Mouse (Mus musculus): ENCODE measurements around the gene Nop10. TPM values are rescaled to one million over a fixed set of nuclear protein-coding genes. Genes with fewer than 3 reads are reported as not detected.
"Not testable (repeated sequence)": the region's sequence is repeated elsewhere in the genome, so short reads cannot be mapped to it uniquely, and the experiment has no call there.

Nop10 gene
- polyA plus RNA-seq, 1 experiment = 25.7 TPM

- TF ChIP-seq GATA1 (IDR thresholded peaks at IDR 0.05; ENCODE audit: borderline replicate concordance, low read length) = no peak
- TF ChIP-seq FLI1 (IDR thresholded peaks at IDR 0.05; ENCODE audit: low read length) = no peak
- H3K36me3 ChIP-seq (replicated peaks; ENCODE audit: low read length) = no peaks in the 10 kb centered on the region
- peak overlapping the region; percentile 90 for H3K4me3 ChIP-seq (replicated peaks)
- no peaks in the 10 kb centered on the region for H3K9me3 ChIP-seq
- no peaks in the 10 kb centered on the region for H3K27me3 ChIP-seq (replicated peaks)
- peaks cover 38% of the 10 kb centered on the region for H3K4me1 ChIP-seq
Observed at GRCm38 (mm10) chr2:112284363-112285030, 22.8 kb downstream of the Nop10 start.

GRCm38 (mm10) chr2:112285031-112285390, 23.3 kb downstream of the Nop10 start:
- no peaks in the 10 kb centered on the region for H3K9me3 ChIP-seq
- TF ChIP-seq FLI1 (IDR thresholded peaks at IDR 0.05; ENCODE audit: low read length) = no peak
- TF ChIP-seq GATA1 (IDR thresholded peaks at IDR 0.05; ENCODE audit: borderline replicate concordance, low read length) = no peak
- peaks cover 38% of the 10 kb centered on the region for H3K4me1 ChIP-seq
- peak overlapping the region; percentile 90 for H3K4me3 ChIP-seq (replicated peaks)
- H3K27me3 ChIP-seq (replicated peaks) = no peaks in the 10 kb centered on the region
- H3K36me3 ChIP-seq (replicated peaks; ENCODE audit: low read length) = no peaks in the 10 kb centered on the region

GRCm38 (mm10) chr2:112286062-112286461, 24.3 kb downstream of the Nop10 start:
- not testable (repeated sequence) for H3K9me3 ChIP-seq; H3K36me3 ChIP-seq (replicated peaks; ENCODE audit: low read length); H3K4me3 ChIP-seq (replicated peaks); H3K27me3 ChIP-seq (replicated peaks)
- H3K4me1 ChIP-seq = peaks cover 38% of the 10 kb centered on the region

GRCm38 (mm10) chr2:112287059-112287458, 25.3 kb downstream of the Nop10 start:
- H3K9me3 ChIP-seq = no peaks in the 10 kb centered on the region
- H3K36me3 ChIP-seq (replicated peaks; ENCODE audit: low read length) = no peaks in the 10 kb centered on the region
- H3K4me3 ChIP-seq (replicated peaks) = no peak overlapping the region
- peaks cover 40% of the 10 kb centered on the region for H3K4me1 ChIP-seq
- H3K27me3 ChIP-seq (replicated peaks) = no peaks in the 10 kb centered on the region
- TF ChIP-seq FLI1 (IDR thresholded peaks at IDR 0.05; ENCODE audit: low read length) = no peak
- no peak for TF ChIP-seq GATA1 (IDR thresholded peaks at IDR 0.05; ENCODE audit: borderline replicate concordance, low read length)

- no peak for TF ChIP-seq GATA1 (IDR thresholded peaks at IDR 0.05; ENCODE audit: borderline replicate concordance, low read length)
- no peak for TF ChIP-seq FLI1 (IDR thresholded peaks at IDR 0.05; ENCODE audit: low read length)
- H3K4me3 ChIP-seq (replicated peaks) = no peak overlapping the region
Observed at GRCm38 (mm10) chr2:112289507-112289906, 27.8 kb downstream of the Nop10 start.

GRCm38 (mm10) chr2:112292823-112293222, 31.1 kb downstream of the Nop10 start:
- TF ChIP-seq FLI1 (IDR thresholded peaks at IDR 0.05; ENCODE audit: low read length) = no peak
- no peak for TF ChIP-seq GATA1 (IDR thresholded peaks at IDR 0.05; ENCODE audit: borderline replicate concordance, low read length)

More at GRCm38 (mm10) chr2:112289507-112289906, 27.8 kb downstream of the Nop10 start:
- Histone ChIP-seq H3K36me3 (replicated peaks; ENCODE audit: low read length) (peaks cover 13% of the 10 kb centered on the region), H3K4me1 (peaks cover 39% of the 10 kb centered on the region), H3K27me3 (replicated peaks) (no peaks in the 10 kb centered on the region), H3K9me3 (no peaks in the 10 kb centered on the region)

GRCm38 (mm10) chr2:112296211-112296610, 34.5 kb downstream of the Nop10 start:
- TF ChIP-seq GATA1 (IDR thresholded peaks at IDR 0.05; ENCODE audit: borderline replicate concordance, low read length) (no peak), FLI1 (IDR thresholded peaks at IDR 0.05; ENCODE audit: low read length) (no peak)
- Histone ChIP-seq H3K27me3 (replicated peaks) (no peaks in the 10 kb centered on the region), H3K36me3 (replicated peaks; ENCODE audit: low read length) (peaks cover 36% of the 10 kb centered on the region), H3K4me3 (replicated peaks) (no peak overlapping the region), H3K9me3 (no peaks in the 10 kb centered on the region), H3K4me1 (peaks cover 31% of the 10 kb centered on the region; the same call in 1 of the 2 replicates)

More at GRCm38 (mm10) chr2:112292823-112293222, 31.1 kb downstream of the Nop10 start:
- Histone ChIP-seq H3K4me1 (peaks cover 30% of the 10 kb centered on the region), H3K9me3 (no peaks in the 10 kb centered on the region), H3K36me3 (replicated peaks; ENCODE audit: low read length) (peaks cover 34% of the 10 kb centered on the region), H3K4me3 (replicated peaks) (no peak overlapping the region), H3K27me3 (replicated peaks) (no peaks in the 10 kb centered on the region)

- Histone ChIP-seq H3K4me1 (peaks cover 23% of the 10 kb centered on the region; the same call in 1 of the 2 replicates), H3K4me3 (replicated peaks) (no peak overlapping the region), H3K9me3 (no peaks in the 10 kb centered on the region), H3K27me3 (replicated peaks) (no peaks in the 10 kb centered on the region), H3K36me3 (replicated peaks; ENCODE audit: low read length) (peaks cover 35% of the 10 kb centered on the region)
- TF ChIP-seq FLI1 (IDR thresholded peaks at IDR 0.05; ENCODE audit: low read length) (no peak), GATA1 (IDR thresholded peaks at IDR 0.05; ENCODE audit: borderline replicate concordance, low read length) (no peak)
Observed at GRCm38 (mm10) chr2:112298221-112298620, 36.5 kb downstream of the Nop10 start.

GRCm38 (mm10) chr2:112308671-112309070, 46.9 kb downstream of the Nop10 start:
- Histone ChIP-seq H3K36me3 (replicated peaks; ENCODE audit: low read length) (peaks cover 9% of the 10 kb centered on the region), H3K9me3 (no peaks in the 10 kb centered on the region), H3K4me1 (peaks cover 46% of the 10 kb centered on the region), H3K27me3 (replicated peaks) (no peaks in the 10 kb centered on the region), H3K4me3 (replicated peaks) (no peak overlapping the region)
- TF ChIP-seq GATA1 (IDR thresholded peaks at IDR 0.05; ENCODE audit: borderline replicate concordance, low read length) (no peak), FLI1 (IDR thresholded peaks at IDR 0.05; ENCODE audit: low read length) (no peak)

GRCm38 (mm10) chr2:112309161-112309600, 47.5 kb downstream of the Nop10 start:
- TF ChIP-seq GATA1 (IDR thresholded peaks at IDR 0.05; ENCODE audit: borderline replicate concordance, low read length) (no peak), FLI1 (IDR thresholded peaks at IDR 0.05; ENCODE audit: low read length) (no peak)
- Histone ChIP-seq H3K27me3 (replicated peaks) (no peaks in the 10 kb centered on the region), H3K9me3 (no peaks in the 10 kb centered on the region), H3K4me1 (peaks cover 46% of the 10 kb centered on the region), H3K36me3 (replicated peaks; ENCODE audit: low read length) (peaks cover 9% of the 10 kb centered on the region), H3K4me3 (replicated peaks) (peak overlapping the region; percentile 68)

Other genes with a start within 250 kb of the Nop10 start
- gene Olfr1310, start 249.2 kb upstream of the Nop10 start, polyA plus RNA-seq (2012; ENCODE audit: insufficient read depth, low replicate concordance) = not detected in 2 replicates
- not detected in 2 replicates for gene Olfr1311, start 237.5 kb upstream of the Nop10 start, polyA plus RNA-seq (2012; ENCODE audit: insufficient read depth, low replicate concordance)
- not detected in 2 replicates for gene Olfr1312, start 211.7 kb upstream of the Nop10 start, polyA plus RNA-seq (2012; ENCODE audit: insufficient read depth, low replicate concordance)
- gene Olfr1313, start 184.1 kb upstream of the Nop10 start, polyA plus RNA-seq (2012; ENCODE audit: insufficient read depth, low replicate concordance) = not detected in 2 replicates
- gene Olfr1314, start 165.1 kb upstream of the Nop10 start, polyA plus RNA-seq (2012; ENCODE audit: insufficient read depth, low replicate concordance) = not detected in 2 replicates
- not detected in 2 replicates for gene Olfr1315-ps1, start 146.5 kb upstream of the Nop10 start, polyA plus RNA-seq (2012; ENCODE audit: insufficient read depth, low replicate concordance)
- gene Olfr1316, start 126.9 kb upstream of the Nop10 start, polyA plus RNA-seq (2012; ENCODE audit: insufficient read depth, low replicate concordance) = not detected in 2 replicates
- gene Olfr1317, start 121.6 kb upstream of the Nop10 start, polyA plus RNA-seq (2012; ENCODE audit: insufficient read depth, low replicate concordance) = not detected in 2 replicates
- gene Olfr1318, start 107.7 kb upstream of the Nop10 start, polyA plus RNA-seq (2012; ENCODE audit: insufficient read depth, low replicate concordance) = not detected in 2 replicates
- gene Lpcat4, start 22.5 kb upstream of the Nop10 start, polyA plus RNA-seq (2012; ENCODE audit: insufficient read depth, low replicate concordance) = 23.4 and 31.6 TPM in 2 replicates
- gene Nutm1, start 2.6 kb upstream of the Nop10 start, polyA plus RNA-seq (2012; ENCODE audit: insufficient read depth, low replicate concordance) = 0.88 TPM in 1 of 2 replicates, not detected in the other
- gene Slc12a6, start 3.9 kb downstream of the Nop10 start, polyA plus RNA-seq (2012; ENCODE audit: insufficient read depth, low replicate concordance) = 0.71 and 2.6 TPM in 2 replicates
- gene Gm21985, start 4.4 kb downstream of the Nop10 start, polyA plus RNA-seq (2012; ENCODE audit: insufficient read depth, low replicate concordance) = not detected in 2 replicates
- gene Emc4, start 106.1 kb downstream of the Nop10 start, polyA plus RNA-seq (2012; ENCODE audit: insufficient read depth, low replicate concordance) = 23.7 and 66.1 TPM in 2 replicates
- gene Katnbl1, start 117.3 kb downstream of the Nop10 start, polyA plus RNA-seq (2012; ENCODE audit: insufficient read depth, low replicate concordance) = 1.9 TPM in 1 of 2 replicates, not detected in the other
- gene Emc7, start 193.1 kb downstream of the Nop10 start, polyA plus RNA-seq (2012; ENCODE audit: insufficient read depth, low replicate concordance) = 0.47 and 3.8 TPM in 2 replicates
- gene Chrm5, start 218.8 kb downstream of the Nop10 start, polyA plus RNA-seq (2012; ENCODE audit: insufficient read depth, low replicate concordance) = not detected in 2 replicates
- gene Aven, start 231.0 kb downstream of the Nop10 start, polyA plus RNA-seq (2012; ENCODE audit: insufficient read depth, low replicate concordance) = 1.1 and 3.7 TPM in 2 replicates

All from megakaryocyte, embryonic 14.5 days (primary cell).